In genomic region chr3:55336895-55337294, GRCm38 (mm10) we compare ENCODE assay signal across 10 mouse cellular contexts.
A peak's percentile ranks its signal among the peaks of the same experiment; 100 is the strongest.
DNase-seq lines count a peak whose midpoint lies in the region; ATAC-seq and TF ChIP-seq lines count a peak whose summit lies in the region.
"Had no signal": no experiment of that assay in that cellular context is flagged by ENCODE, and none has a peak within 500 bp of the region (broad histone marks: within the 10 kb centered on the region; RNA-seq: fewer than 3 reads in every experiment).

No protein-coding gene starts in this region.

- H3K9me3 ChIP-seq in neural tube, embryonic 14.5 days (ENCODE audit: control insufficient read depth, low read length) = no peaks in the 10 kb centered on the region
- H3K9me3 ChIP-seq in intestine, embryonic 16.5 days (ENCODE audit: control insufficient read depth, low read length) = no peaks in the 10 kb centered on the region

- no peak for TF ChIP-seq CTCF in layer of hippocampus, adult 2 months (conservative IDR thresholded peaks at IDR 0.05)

- H3K4me3 ChIP-seq in layer of hippocampus, adult 2 months = no peak overlapping the region
- no peak overlapping the region for H3K4me3 ChIP-seq in neural tube, embryonic 14.5 days (ENCODE audit: low read depth, low read length)
- no peak overlapping the region for H3K4me3 ChIP-seq in intestine, embryonic 16.5 days (ENCODE audit: low read length)

- no peak overlapping the region for H3K27ac ChIP-seq in layer of hippocampus, adult 2 months
- no peak overlapping the region for H3K27ac ChIP-seq in neural tube, embryonic 14.5 days (ENCODE audit: low read depth, low read length)
- H3K27ac ChIP-seq in intestine, embryonic 16.5 days (ENCODE audit: low read length) = no peak overlapping the region

- peak; percentile 39; the same call in 1 of the 2 replicates for ATAC-seq in neural tube, embryonic 14.5 days (ENCODE audit: low read depth)
- no peak for ATAC-seq in activated CD4-positive, CD25-positive, alpha-beta regulatory T cell, adult 4 months
- ATAC-seq in intestine, embryonic 16.5 days = no peak

- peak; percentile 2 for DNase-seq in layer of hippocampus, adult 11-12 months (ENCODE audit: low spot score)
- DNase-seq in layer of hippocampus, adult 2 months (ENCODE audit: low spot score in 2 of 2) = no peak
- DNase-seq in heart, adult 9 months (ENCODE audit: low spot score in 2 of 2) = peak; percentile 45 to 56
- DNase-seq in kidney, postnatal 10 days = peak; percentile 76
- no peak for DNase-seq in testis, postnatal 14 days (ENCODE audit: low spot score)
- DNase-seq: cerebellum, postnatal 10 days had no signal

- H3K36me3 ChIP-seq in neural tube, embryonic 14.5 days (ENCODE audit: control insufficient read depth, insufficient read depth, low read length) = no peaks in the 10 kb centered on the region
- H3K36me3 ChIP-seq in intestine, embryonic 16.5 days (ENCODE audit: control insufficient read depth, insufficient read depth, low read length) = no peaks in the 10 kb centered on the region

- H3K27me3 ChIP-seq in neural tube, embryonic 14.5 days (ENCODE audit: control insufficient read depth, insufficient read depth, low read length) = no peaks in the 10 kb centered on the region
- no peaks in the 10 kb centered on the region for H3K27me3 ChIP-seq in intestine, embryonic 16.5 days (replicated peaks; ENCODE audit: control insufficient read depth, insufficient read depth, low read length)

- no peak overlapping the region for H3K9ac ChIP-seq in neural tube, embryonic 14.5 days (replicated peaks; ENCODE audit: low read depth, low read length)
- no peak overlapping the region for H3K9ac ChIP-seq in intestine, embryonic 16.5 days (ENCODE audit: low read depth, low read length)

- H3K4me1 ChIP-seq in neural tube, embryonic 14.5 days (ENCODE audit: control insufficient read depth, insufficient read depth, low read length) = peaks cover 5% of the 10 kb centered on the region; the same call in 1 of the 2 replicates
- no peaks in the 10 kb centered on the region for H3K4me1 ChIP-seq in intestine, embryonic 16.5 days (ENCODE audit: control insufficient read depth, insufficient read depth, low read length)

- WGBS in neural tube, embryonic 14.5 days = 37% methylated on average over 11 of the region's 11 CpGs
- 58% methylated on average over 11 of the region's 11 CpGs for WGBS in intestine, embryonic 16.5 days

- no peak overlapping the region for H3K4me2 ChIP-seq in neural tube, embryonic 14.5 days (ENCODE audit: low read depth, low read length)
- no peak overlapping the region for H3K4me2 ChIP-seq in intestine, embryonic 16.5 days (ENCODE audit: low read depth, low read length)
- H3K4me2 ChIP-seq: liver, embryonic 11.5 days had no signal

Comparison
In these comparisons a context has a peak if more than half of its experiments do, and no peak if none do; other contexts are left out.
1. DNase-seq: peak in layer of hippocampus, adult 11-12 months (single experiment), heart, adult 9 months (2 of 2) and kidney, postnatal 10 days (single experiment); none in layer of hippocampus, adult 2 months (0 of 2) and testis, postnatal 14 days (single experiment).